ENCODE assay signal across 18 mouse cellular contexts in genomic region chr5:67449957-67450630, GRCm38 (mm10). TPM values are rescaled to one million over a fixed set of nuclear protein-coding genes. Genes with fewer than 3 reads are reported as not detected.
DNase-seq lines count a peak whose midpoint lies in the region; ATAC-seq and TF ChIP-seq lines count a peak whose summit lies in the region.
"Had no signal": no experiment of that assay in that cellular context is flagged by ENCODE, and none has a peak within 500 bp of the region (broad histone marks: within the 10 kb centered on the region; RNA-seq: fewer than 3 reads in every experiment).

No protein-coding gene starts in this region.

- H3K27ac ChIP-seq in bone marrow macrophage, adult 2 months (ENCODE audit: insufficient read depth, low read depth, low read length): peak overlapping the region; percentile 76
- H3K27ac ChIP-seq in hindbrain, embryonic 11.5 days (ENCODE audit: low read depth, low read length): no peak overlapping the region
- H3K27ac ChIP-seq: gastrocnemius, adult 2 months; heart, embryonic 13.5 days; limb, embryonic 13.5 days had no signal

- peak overlapping the region; percentile 64 for H3K4me3 ChIP-seq in bone marrow macrophage, adult 2 months (ENCODE audit: insufficient read depth, low read length)
- H3K4me3 ChIP-seq in megakaryocyte, embryonic 14.5 days (replicated peaks): peak overlapping the region; percentile 12
- H3K4me3 ChIP-seq in hindbrain, embryonic 11.5 days (ENCODE audit: low read depth, low read length): no peak overlapping the region
- H3K4me3 ChIP-seq: gastrocnemius, adult 2 months; heart, embryonic 13.5 days; limb, embryonic 13.5 days had no signal

- peak; percentile 20 for DNase-seq in thymus, postnatal 0 days (ENCODE audit: low spot score)
- DNase-seq in thymus, adult 18-20 months: no peak
- DNase-seq in hindbrain, embryonic 11.5 days (ENCODE audit: low spot score): no peak
- no peak for DNase-seq in MN1 (ENCODE audit: low spot score)
- DNase-seq in gastrocnemius, postnatal 36 days: no peak
- DNase-seq: adrenal gland, adult 2 months; cerebellum, postnatal 10 days; gastrocnemius, adult 2 months; heart, postnatal 4 days; kidney, adult 11 months; kidney, postnatal 10 days; layer of hippocampus, adult 9-11 months; right cerebral cortex, adult 18-20 months had no signal

- H3K4me1 ChIP-seq in bone marrow macrophage, adult 2 months (ENCODE audit: control insufficient read depth, insufficient read depth, low read length): peaks cover 36% of the 10 kb centered on the region
- H3K4me1 ChIP-seq in megakaryocyte, embryonic 14.5 days: peaks cover 29% of the 10 kb centered on the region
- no peaks in the 10 kb centered on the region for H3K4me1 ChIP-seq in hindbrain, embryonic 11.5 days (replicated peaks; ENCODE audit: control insufficient read depth, insufficient read depth, low read length)
- H3K4me1 ChIP-seq: limb, embryonic 13.5 days had no signal

- H3K36me3 ChIP-seq in megakaryocyte, embryonic 14.5 days (replicated peaks; ENCODE audit: low read length): no peaks in the 10 kb centered on the region
- no peaks in the 10 kb centered on the region for H3K36me3 ChIP-seq in hindbrain, embryonic 11.5 days (ENCODE audit: control insufficient read depth, insufficient read depth, low read length)
- H3K36me3 ChIP-seq: heart, embryonic 13.5 days; limb, embryonic 13.5 days had no signal

- TF ChIP-seq CTCF in bone marrow macrophage, adult 2 months (IDR thresholded peaks at IDR 0.05; ENCODE audit: low read depth, low read length): no peak

- intact Hi-C loops in gastrocnemius, postnatal 36 days (cut with DNase I): no loop called here

- peaks cover 4% of the 10 kb centered on the region for H3K27me3 ChIP-seq in megakaryocyte, embryonic 14.5 days (replicated peaks)
- no peaks in the 10 kb centered on the region for H3K27me3 ChIP-seq in hindbrain, embryonic 11.5 days (ENCODE audit: control insufficient read depth, insufficient read depth, low read length)
- H3K27me3 ChIP-seq: heart, embryonic 13.5 days; limb, embryonic 13.5 days had no signal

- no peak overlapping the region for H3K4me2 ChIP-seq in hindbrain, embryonic 11.5 days (replicated peaks; ENCODE audit: low read depth, low read length)
- H3K4me2 ChIP-seq: heart, embryonic 13.5 days; limb, embryonic 13.5 days had no signal

- no peak for TF ChIP-seq POLR2A in bone marrow macrophage, adult 2 months (IDR thresholded peaks at IDR 0.05; ENCODE audit: borderline replicate concordance, low read depth, low read length)

- 88% methylated on average over 21 of the region's 21 CpGs for WGBS in hindbrain, embryonic 11.5 days

- H3K9me3 ChIP-seq in megakaryocyte, embryonic 14.5 days: no peaks in the 10 kb centered on the region
- H3K9me3 ChIP-seq in hindbrain, embryonic 11.5 days (ENCODE audit: control insufficient read depth, low read length): no peaks in the 10 kb centered on the region
- H3K9me3 ChIP-seq: heart, embryonic 13.5 days; limb, embryonic 13.5 days had no signal

- ATAC-seq in hindbrain, embryonic 11.5 days (ENCODE audit: low FRiP score): no peak
- ATAC-seq: forebrain, embryonic 14.5 days had no signal

- no peak overlapping the region for H3K9ac ChIP-seq in hindbrain, embryonic 11.5 days (ENCODE audit: low read depth, low read length)
- H3K9ac ChIP-seq: heart, embryonic 13.5 days; limb, embryonic 13.5 days had no signal

RNA-seq across cellular contexts. Expression of gene Bend4, which starts 22.0 kb away (rescaled TPM):
- polyA plus RNA-seq in thymus, postnatal 0 days (2015; fragmentation: Nextera tagmentation; extraction: Ambion mirVana): 0.67 and 0.92 TPM in 2 replicates
- polyA plus RNA-seq in bone marrow macrophage, adult 2 months (2012; ENCODE audit: insufficient read depth, insufficient read length, missing spikeins): 7.9 and 9.3 TPM in 2 replicates
- 0.35 and 0.88 TPM in 2 replicates for polyA plus RNA-seq in megakaryocyte, embryonic 14.5 days (2012; ENCODE audit: insufficient read depth, low replicate concordance)
- 11.0 and 13.5 TPM in 2 replicates for polyA plus RNA-seq in hindbrain, embryonic 11.5 days (2014; fragmentation: Nextera tagmentation; extraction: Ambion mirVana)
- under 1 TPM; 0.15 to 0.33 TPM for total RNA-seq in gastrocnemius, postnatal 36 days (2021)
